Mouse (Mus musculus) embryonic fibroblast, embryonic 13.5 days (primary cell): ENCODE data around the gene Smok3a. TPM values are rescaled to one million over a fixed set of nuclear protein-coding genes. Genes with fewer than 3 reads are reported as not detected.
"Not testable (repeated sequence)": the region's sequence is repeated elsewhere in the genome, so short reads cannot be mapped to it uniquely, and the experiment has no call there.

ENCODE experiments used
- H3K27ac ChIP-seq: 2 replicates; pipeline ENCODE4 v1.5.1; 2012; ENCODE audit warnings: low read length, control low read depth, inconsistent platforms; ENCODE audit not compliant: insufficient read depth
- H3K4me1 ChIP-seq: 2 replicates; pipeline ENCODE4 v1.6.1; 2011; ENCODE audit warnings: low read length; ENCODE audit not compliant: control insufficient read depth, insufficient read depth
- H3K4me3 ChIP-seq: 2 replicates; pipeline ENCODE4 v1.5.1; 2011; ENCODE audit warnings: mild to moderate bottlenecking, control low read depth, low read length; ENCODE audit not compliant: insufficient read depth
- CTCF ChIP-seq: IDR thresholded peaks from 2 replicates; pipeline ENCODE4 v1.5.1; 2011; ENCODE audit warnings: mild to moderate bottlenecking, control low read depth, low read length, moderate library complexity, borderline replicate concordance; ENCODE audit not compliant: insufficient read depth
- POLR2A ChIP-seq: IDR thresholded peaks from 2 replicates; pipeline ENCODE4 v1.6.1; 2011; ENCODE audit warnings: low read depth, mild to moderate bottlenecking, control low read depth, low read length, moderate library complexity
- polyA plus RNA-seq: library from polyadenylated mRNA; stranded (reverse); fragments of >200 nt; gene quantifications from 2 replicates; pipeline ENCODE4 v1.2.4, GENCODE M21; 2011; ENCODE audit warnings: low read depth; ENCODE audit not compliant: missing spikeins, insufficient read length

The Smok3a gene
- polyA plus RNA-seq, 1 experiment, result not detected

GRCm38 (mm10) chr5:138012382-138012781 is 8.7 kb upstream of the Smok3a start:
- H3K27ac ChIP-seq, result no peak overlapping the region
- TF ChIP-seq POLR2A (no peak), CTCF (no peak)
- no peak overlapping the region for H3K4me3 ChIP-seq
- no peaks in the 10 kb centered on the region for H3K4me1 ChIP-seq

GRCm38 (mm10) chr5:138016530-138016929 is 4.5 kb upstream of the Smok3a start:
- no peak for TF ChIP-seq CTCF
- no peak for TF ChIP-seq POLR2A

GRCm38 (mm10) chr5:138016997-138017396 is 4.1 kb upstream of the Smok3a start:
- no peaks in the 10 kb centered on the region for H3K4me1 ChIP-seq
- no peak for TF ChIP-seq CTCF
- no peak for TF ChIP-seq POLR2A

More at GRCm38 (mm10) chr5:138016530-138016929, 4.5 kb upstream of the Smok3a start:
- Histone ChIP-seq H3K4me3 (no peak overlapping the region), H3K4me1 (no peaks in the 10 kb centered on the region), H3K27ac (no peak overlapping the region)

GRCm38 (mm10) chr5:138019577-138019976 is 1.5 kb upstream of the Smok3a start:
- H3K27ac ChIP-seq, H3K4me3 ChIP-seq: not testable (repeated sequence)

More at GRCm38 (mm10) chr5:138016997-138017396, 4.1 kb upstream of the Smok3a start:
- Histone ChIP-seq H3K27ac (no peak overlapping the region), H3K4me3 (no peak overlapping the region)

GRCm38 (mm10) chr5:138052894-138053293 is 31.8 kb downstream of the Smok3a start, which contains the start of gene Smok3c:
TSS of gene Smok3c (plus strand) at chr5:138053194.
- not testable (repeated sequence) for H3K4me3 ChIP-seq, H3K4me1 ChIP-seq, H3K27ac ChIP-seq

More at GRCm38 (mm10) chr5:138019577-138019976, 1.5 kb upstream of the Smok3a start:
- not testable (repeated sequence) for H3K4me1 ChIP-seq

- H3K4me3 ChIP-seq, result no peak overlapping the region
- TF ChIP-seq CTCF (no peak), POLR2A (no peak)
- H3K27ac ChIP-seq, result no peak overlapping the region
- no peaks in the 10 kb centered on the region for H3K4me1 ChIP-seq
Observed at GRCm38 (mm10) chr5:138073803-138074202, 52.7 kb downstream of the Smok3a start.

- no peaks in the 10 kb centered on the region for H3K4me1 ChIP-seq
- no peak overlapping the region for H3K4me3 ChIP-seq
- H3K27ac ChIP-seq, result no peak overlapping the region
- no peak for TF ChIP-seq POLR2A
- no peak for TF ChIP-seq CTCF
Observed at GRCm38 (mm10) chr5:138075684-138076083, 54.6 kb downstream of the Smok3a start.

GRCm38 (mm10) chr5:138076148-138076547 is 55.1 kb downstream of the Smok3a start:
- Histone ChIP-seq H3K4me1 (no peaks in the 10 kb centered on the region), H3K4me3 (no peak overlapping the region), H3K27ac (no peak overlapping the region)
- no peak for TF ChIP-seq POLR2A
- no peak for TF ChIP-seq CTCF

GRCm38 (mm10) chr5:138080456-138080855 is 59.4 kb downstream of the Smok3a start:
- Histone ChIP-seq H3K4me3 (no peak overlapping the region), H3K4me1 (no peaks in the 10 kb centered on the region), H3K27ac (no peak overlapping the region)
- TF ChIP-seq CTCF (no peak), POLR2A (no peak)

GRCm38 (mm10) chr5:138081446-138081845 is 60.4 kb downstream of the Smok3a start:
- Histone ChIP-seq H3K27ac (no peak overlapping the region), H3K4me3 (no peak overlapping the region), H3K4me1 (no peaks in the 10 kb centered on the region)
- TF ChIP-seq POLR2A (no peak), CTCF (no peak)

GRCm38 (mm10) chr5:138083318-138083900 is 62.3 kb downstream of the Smok3a start:
- Histone ChIP-seq H3K4me1 (no peaks in the 10 kb centered on the region; the same call in 1 of the 2 replicates), H3K27ac (no peak overlapping the region), H3K4me3 (no peak overlapping the region)
- TF ChIP-seq POLR2A (no peak), CTCF (no peak)
